Mouse (Mus musculus) heart, postnatal 0 days (tissue): ENCODE data around the gene Klk1b27.
"Not testable (repeated sequence)": the region's sequence is repeated elsewhere in the genome, so short reads cannot be mapped to it uniquely, and the experiment has no call there.

Experiments
- CTCF ChIP-seq: IDR thresholded peaks from 2 replicates; pipeline ENCODE4 v1.5.1; 2016; ENCODE audit warnings: antibody characterized with exemption, control low read depth, low read depth
- EP300 ChIP-seq: IDR thresholded peaks from 2 replicates; pipeline ENCODE4 v1.6.1; 2016; ENCODE audit warnings: antibody characterized with exemption, low read depth

- TF ChIP-seq CTCF, EP300: not testable (repeated sequence)
These were observed at the start of gene Klk1b27 for GRCm38 (mm10) chr7:44051990-44052389.
